9 mouse cellular contexts compared by ENCODE assay signal in genomic region chr16:72356515-72357357, GRCm38 (mm10). TPM values are rescaled to one million over a fixed set of nuclear protein-coding genes. Genes with fewer than 3 reads are reported as not detected.
A peak's percentile ranks its signal among the peaks of the same experiment; 100 is the strongest.
DNase-seq lines count a peak whose midpoint lies in the region; ATAC-seq and TF ChIP-seq lines count a peak whose summit lies in the region.
"Had no signal": no experiment of that assay in that cellular context is flagged by ENCODE, and none has a peak within 500 bp of the region (broad histone marks: within the 10 kb centered on the region; RNA-seq: fewer than 3 reads in every experiment).

No protein-coding gene starts in this region.

- H3K4me3 ChIP-seq in kidney, adult 2 months (ENCODE audit: insufficient read depth, low read depth, low read length) = no peak overlapping the region
- H3K4me3 ChIP-seq in kidney, embryonic 14.5 days (ENCODE audit: low read length) = no peak overlapping the region

- H3K27me3 ChIP-seq in kidney, adult 2 months (replicated peaks; ENCODE audit: control insufficient read depth, insufficient read depth, low read length) = no peaks in the 10 kb centered on the region
- H3K27me3 ChIP-seq in kidney, embryonic 14.5 days (ENCODE audit: control insufficient read depth, insufficient read depth, low read length) = no peaks in the 10 kb centered on the region

- no peak for ATAC-seq in kidney, embryonic 14.5 days (ENCODE audit: low FRiP score, low TSS enrichment)
- ATAC-seq: hindbrain, embryonic 16.5 days had no signal

- H3K4me1 ChIP-seq in kidney, adult 2 months (ENCODE audit: control insufficient read depth, insufficient read depth, low read length) = no peaks in the 10 kb centered on the region
- no peaks in the 10 kb centered on the region for H3K4me1 ChIP-seq in kidney, embryonic 14.5 days (ENCODE audit: control insufficient read depth, insufficient read depth, low read length)

- TF ChIP-seq POLR2A in kidney, adult 2 months (IDR thresholded peaks at IDR 0.05; ENCODE audit: low read depth, low read length) = no peak

- peak; percentile 2 for DNase-seq in adrenal gland, adult 2 months
- DNase-seq in adrenal gland, postnatal 25 days = no peak
- peak; percentile 23 for DNase-seq in kidney, adult 2 months
- peak; percentile 15 for DNase-seq in right cerebral cortex, postnatal 14 days
- DNase-seq in right cerebral cortex, postnatal 4 days = no peak
- DNase-seq in skeletal muscle tissue, adult 2 months (ENCODE audit: low read depth, low spot score) = peak; percentile 4
- no peak for DNase-seq in frontal cortex, postnatal 25 days (ENCODE audit: low spot score in 2 of 2)

- no peak overlapping the region for H3K27ac ChIP-seq in kidney, adult 2 months (ENCODE audit: insufficient read depth, low read depth, low read length)
- H3K27ac ChIP-seq in kidney, embryonic 14.5 days (ENCODE audit: low read depth, low read length) = no peak overlapping the region

- no peaks in the 10 kb centered on the region for H3K36me3 ChIP-seq in kidney, adult 2 months (ENCODE audit: control insufficient read depth, insufficient read depth, low read length)
- no peaks in the 10 kb centered on the region for H3K36me3 ChIP-seq in kidney, embryonic 14.5 days (ENCODE audit: control insufficient read depth, insufficient read depth, low read length)

- no peak for TF ChIP-seq CTCF in kidney, adult 2 months (conservative IDR thresholded peaks at IDR 0.05; ENCODE audit: insufficient read depth, insufficient read length, low read depth, low read length)

- no peak overlapping the region for H3K9ac ChIP-seq in kidney, embryonic 14.5 days (ENCODE audit: low read depth, low read length)

- 80% methylated on average over 2 of the region's 2 CpGs for WGBS in kidney, adult 2 months
- 81% methylated on average over 2 of the region's 2 CpGs for WGBS in kidney, embryonic 14.5 days

- no peaks in the 10 kb centered on the region for H3K9me3 ChIP-seq in kidney, embryonic 14.5 days (ENCODE audit: control insufficient read depth, low read length)

- no peak overlapping the region for H3K4me2 ChIP-seq in kidney, embryonic 14.5 days (replicated peaks; ENCODE audit: low read depth, low read length)

RNA-seq across cellular contexts. Expression of gene Robo1, which starts 48.6 kb away (rescaled TPM):
- 100 to 1,000 TPM in 1 of 2 experiments, 10 to 100 TPM in 1; 83.7 to 154 TPM for total RNA-seq in adrenal gland, adult 2 months (2021)
- polyA plus RNA-seq in adrenal gland, adult 2 months (2012; rRNA removed) = 77.3 and 119 TPM in 2 replicates
- 177 and 190 TPM in 2 replicates for total RNA-seq in adrenal gland, postnatal 25 days (2021)
- 1.5 and 2.2 TPM in 2 replicates for polyA plus RNA-seq in kidney, adult 2 months (2012; rRNA removed)
- polyA plus RNA-seq in kidney, embryonic 14.5 days (2014; fragmentation: Nextera tagmentation; extraction: Ambion mirVana) = 24.4 and 38.7 TPM in 2 replicates

Comparison
In these comparisons a context has a peak if more than half of its experiments do, and no peak if none do; other contexts are left out.
1. DNase-seq: peak in adrenal gland, adult 2 months (single experiment), kidney, adult 2 months (single experiment), right cerebral cortex, postnatal 14 days (single experiment) and skeletal muscle tissue, adult 2 months (single experiment); none in adrenal gland, postnatal 25 days (single experiment), right cerebral cortex, postnatal 4 days (single experiment) and frontal cortex, postnatal 25 days (0 of 2).